Mouse (Mus musculus) left cerebral cortex, adult 9 months (tissue): ENCODE data around the gene Cort.
"Not testable (repeated sequence)": the region's sequence is repeated elsewhere in the genome, so short reads cannot be mapped to it uniquely, and the experiment has no call there.

Experiments
- DNase-seq, 2 experiments: peaks; one replicate each; pipeline ENCODE4 v3.0.0; 2022; ENCODE audit warnings: low spot score in 2 of 2

Cort gene

DNA sequence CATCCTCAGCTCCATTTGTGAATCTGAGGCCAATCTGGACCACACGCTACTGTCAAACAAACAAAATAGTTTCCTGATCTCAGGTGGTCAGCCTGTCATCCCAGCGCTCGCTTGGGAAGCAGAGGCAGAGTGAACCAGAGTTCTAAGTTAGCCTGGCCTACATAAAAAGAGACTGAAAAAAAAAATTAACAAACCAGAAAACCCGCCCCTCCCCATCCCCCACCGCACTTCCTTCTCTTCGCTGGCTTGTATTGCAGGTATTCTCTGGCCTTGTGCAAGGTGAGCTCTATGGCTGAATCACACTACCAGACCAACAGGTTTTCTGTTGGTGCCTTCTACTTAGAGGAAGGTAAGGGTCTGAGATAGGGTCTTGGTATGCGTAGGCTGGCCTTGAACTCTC is 21.0 kb upstream of the Cort start:
- DNase-seq, result no peak

DNA sequence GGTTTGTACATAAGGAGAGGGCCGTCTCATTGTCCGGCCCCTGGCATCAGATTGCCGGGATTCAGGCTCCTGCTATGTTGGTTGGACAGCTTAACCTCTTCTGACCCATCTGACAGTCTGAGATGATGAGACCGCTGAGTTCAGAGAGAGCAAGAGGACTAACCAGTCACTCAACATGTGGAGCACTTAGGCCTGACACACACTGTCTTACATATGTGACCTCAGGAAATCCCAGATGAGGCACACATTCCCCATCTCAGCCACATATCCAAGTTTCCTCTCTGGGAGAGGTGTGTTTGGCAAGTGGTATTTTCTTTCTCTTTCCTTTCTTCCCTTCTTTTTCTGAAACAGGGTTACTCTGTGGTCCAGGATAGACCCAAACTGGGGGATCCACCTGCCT is 18.6 kb upstream of the Cort start:
- no peak for DNase-seq

DNA sequence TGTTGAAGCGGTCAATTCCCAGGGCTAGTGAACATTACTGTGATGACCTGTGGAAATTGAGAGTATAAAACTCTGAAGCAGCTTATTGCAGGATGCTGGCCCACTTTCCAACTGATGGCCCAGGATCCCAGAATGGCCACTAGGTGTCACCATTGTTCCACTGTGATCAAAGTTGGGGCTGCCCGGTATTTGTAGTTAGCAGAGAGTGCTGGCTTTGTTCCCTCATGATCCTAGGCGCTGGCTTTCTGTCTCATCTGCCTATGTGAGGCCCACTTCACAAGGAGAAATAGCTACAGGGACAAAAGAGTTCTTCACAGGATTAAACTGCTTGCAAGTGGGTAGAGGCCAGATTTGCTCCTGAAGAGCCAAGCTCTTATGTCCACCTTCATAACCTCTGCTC is 17.9 kb upstream of the Cort start:
- peak in 1 of 2 experiments; percentile 89 for DNase-seq

- DNase-seq, result no peak
These were observed 17.0 kb upstream of the Cort start for GRCm38 (mm10) chr4:149143594-149143993.

GRCm38 (mm10) chr4:149138515-149138914 is 12.0 kb upstream of the Cort start:
- no peak for DNase-seq

- peak; percentile 78 to 88 for DNase-seq
These were observed 10.6 kb upstream of the Cort start, which contains the start of gene Cenps for GRCm38 (mm10) chr4:149136982-149137770. Gene Cenps, minus strand, starts transcription at chr4:149137629.

- DNase-seq, result no peak
These were observed 9.7 kb upstream of the Cort start for GRCm38 (mm10) chr4:149136116-149136850.

DNA sequence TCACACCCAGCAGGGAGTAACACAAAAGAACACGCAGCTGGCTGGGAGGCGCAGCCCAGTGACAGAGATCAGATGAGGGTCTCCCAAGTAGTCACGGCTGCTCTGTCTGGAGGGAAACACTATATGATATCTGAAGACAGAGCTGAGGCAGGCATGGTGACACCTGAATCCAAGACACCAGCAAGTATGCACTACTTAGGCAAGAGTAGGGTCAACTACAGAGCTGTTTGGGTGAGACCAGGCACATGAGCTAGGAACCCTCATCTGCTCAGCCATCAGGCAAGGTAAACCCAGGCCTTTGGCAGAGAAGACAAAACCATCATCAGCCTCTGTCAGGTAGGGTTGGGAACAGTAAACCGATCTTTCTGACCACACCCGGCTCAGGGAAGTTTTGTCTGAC is 6.8 kb upstream of the Cort start:
- DNase-seq, result no peak

- no peak for DNase-seq
These were observed 5.4 kb upstream of the Cort start for GRCm38 (mm10) chr4:149131789-149132565.

DNA sequence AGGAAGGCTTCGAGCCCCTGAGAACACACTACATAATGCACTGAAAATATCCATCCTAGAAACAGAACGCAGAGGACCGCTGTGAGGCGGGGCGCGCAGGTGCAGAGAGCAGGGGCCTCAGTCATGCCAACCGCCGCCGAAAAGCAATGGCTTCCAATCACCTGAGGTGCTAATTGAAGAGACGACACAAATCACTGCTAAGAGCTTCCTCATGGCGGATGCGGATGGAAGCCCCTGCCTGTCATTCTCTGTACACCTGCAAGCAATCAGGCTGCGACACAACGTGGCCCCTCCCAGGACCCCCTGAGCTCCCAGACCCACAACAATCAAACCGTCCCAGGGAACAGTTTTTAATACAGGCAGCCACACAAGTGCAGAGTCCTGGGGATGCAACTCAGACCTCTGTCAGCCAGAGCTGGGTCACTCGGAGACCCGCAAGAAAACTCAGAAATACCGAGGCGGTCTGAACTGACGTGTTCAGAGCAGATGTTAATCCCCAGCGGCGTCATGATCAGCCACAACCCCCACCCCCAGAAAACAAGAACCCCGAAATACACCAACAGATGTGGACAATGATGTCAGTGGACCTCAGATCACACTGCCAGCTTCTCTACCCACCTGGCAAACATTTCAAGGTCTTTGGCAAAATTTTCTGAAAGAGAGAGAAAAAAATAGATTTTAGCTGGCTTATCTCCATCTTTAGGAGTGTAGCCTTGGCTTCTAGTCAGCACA is 4.6 kb upstream of the Cort start:
- no peak for DNase-seq

GRCm38 (mm10) chr4:149128467-149128866 is 1.9 kb upstream of the Cort start:
- DNase-seq, result peak in 1 of 2 experiments; percentile 21

GRCm38 (mm10) chr4:149126115-149126509 is 451 bp downstream of the Cort start:
- no peak for DNase-seq

- DNase-seq, result no peak
These were observed 1.0 kb downstream of the Cort start for GRCm38 (mm10) chr4:149125341-149126114.

- no peak for DNase-seq
These were observed 3.1 kb downstream of the Cort start for GRCm38 (mm10) chr4:149123432-149123831.

- not testable (repeated sequence) for DNase-seq
These were observed 6.5 kb downstream of the Cort start for GRCm38 (mm10) chr4:149119978-149120562.

DNA sequence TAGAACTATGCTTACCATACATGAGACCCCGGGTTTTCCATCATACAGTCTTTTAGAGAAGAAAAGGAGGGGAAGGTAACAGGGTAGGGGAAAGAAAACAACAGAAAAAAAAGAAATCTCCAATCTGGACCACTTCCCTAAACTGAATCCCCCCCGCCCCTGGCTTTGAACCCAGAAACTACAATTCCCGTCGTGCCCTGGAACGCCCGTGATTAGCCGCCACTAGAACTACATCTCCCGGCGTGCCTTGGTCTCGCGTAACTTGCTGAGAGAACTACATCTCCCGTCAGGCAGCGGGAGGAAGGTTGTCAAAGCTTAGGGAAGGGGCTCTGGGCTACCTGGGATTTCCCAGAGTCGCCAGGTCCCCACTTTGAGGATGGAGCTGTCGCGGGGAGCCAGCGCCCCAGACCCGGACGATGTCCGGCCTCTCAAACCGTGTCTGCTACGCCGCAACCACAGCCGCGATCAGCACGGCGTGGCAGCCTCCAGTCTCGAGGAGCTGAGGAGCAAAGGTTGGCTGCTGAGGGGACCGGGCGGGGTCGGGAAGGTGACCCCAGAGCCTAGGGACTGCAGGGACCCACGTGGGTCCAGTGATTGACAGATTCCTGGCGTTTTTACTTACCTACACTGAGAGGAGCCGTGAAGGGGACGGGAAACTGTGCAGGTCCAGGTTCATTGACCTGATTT is 22.5 kb downstream of the Cort start, which contains the start of gene Dffa:
Gene Dffa, plus strand, starts transcription at position 272 of the 687 bp plus-strand sequence.
- peak; percentile 71 to 94 for DNase-seq

GRCm38 (mm10) chr4:149101456-149101855 is 25.1 kb downstream of the Cort start:
- no peak for DNase-seq

GRCm38 (mm10) chr4:149100449-149100848 is 26.1 kb downstream of the Cort start:
- DNase-seq, result not testable (repeated sequence)

DNA sequence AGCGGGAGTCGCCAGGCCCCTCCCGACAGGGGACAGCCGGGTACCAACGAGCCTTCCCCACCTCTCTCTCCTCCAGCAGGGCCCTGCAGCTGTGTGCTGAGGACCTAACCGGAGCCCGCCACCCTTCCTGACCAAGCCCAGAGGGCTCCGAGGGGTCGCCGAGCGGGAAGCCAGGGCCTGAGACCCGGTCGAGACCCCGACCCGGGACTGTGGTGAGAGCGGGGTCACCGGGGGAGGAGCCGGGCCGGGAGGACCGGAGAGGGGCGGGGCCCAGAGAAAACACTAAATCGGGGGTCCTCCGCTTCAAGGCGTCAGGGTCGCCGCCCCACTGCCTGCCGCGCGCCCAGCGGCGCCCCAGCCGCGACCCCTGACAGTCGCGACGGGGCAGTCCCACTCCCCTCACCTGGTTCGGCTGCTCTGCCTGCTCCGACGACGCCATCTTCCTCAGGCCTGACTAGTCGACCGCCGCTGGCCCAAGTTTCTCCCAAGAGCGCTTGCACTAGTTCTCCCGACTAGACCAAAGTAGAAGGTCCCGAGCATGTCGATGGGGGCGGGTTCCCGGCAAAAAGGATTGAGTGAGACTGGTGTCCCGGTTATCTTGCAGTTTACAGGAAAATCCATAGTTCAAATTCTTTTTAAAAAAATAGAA is 27.1 kb downstream of the Cort start, which contains the start of gene Pex14:
Gene Pex14, minus strand, starts transcription at position 508 of the 649 bp plus-strand sequence.
- peak; percentile 62 to 91 for DNase-seq
